Mouse (Mus musculus): ENCODE results near the gene Arhgap35. TPM values are rescaled to one million over a fixed set of nuclear protein-coding genes. Genes with fewer than 3 reads are reported as not detected.

The Arhgap35 gene
- polyA plus RNA-seq, 1 experiment from 2014 or later: 3.8 TPM

GRCm38 (mm10) chr7:16621066-16621622 lies 6.4 kb upstream of the Arhgap35 start:
- no peaks in the 10 kb centered on the region for H3K36me3 ChIP-seq (ENCODE audit: control insufficient read depth, insufficient read depth, low read length)
- no peak overlapping the region for H3K27ac ChIP-seq (replicated peaks)
- no peak overlapping the region for H3K9ac ChIP-seq (ENCODE audit: low read length)
- 69% methylated on average over 8 of the region's 8 CpGs for WGBS
- no peaks in the 10 kb centered on the region for H3K9me3 ChIP-seq (ENCODE audit: control insufficient read depth, low read length)
- no peak overlapping the region for H3K4me3 ChIP-seq (ENCODE audit: low read depth, low read length)
- no peak for DNase-seq (ENCODE audit: low spot score)
- TF ChIP-seq CTCF (IDR thresholded peaks at IDR 0.05; ENCODE audit: low read depth) (no peak), EP300 (optimal IDR thresholded peaks at IDR 0.05) (no peak)
- H3K4me2 ChIP-seq (replicated peaks; ENCODE audit: low read depth): no peak overlapping the region
- no peak for ATAC-seq (ENCODE audit: low FRiP score, low TSS enrichment)
- no peaks in the 10 kb centered on the region for H3K4me1 ChIP-seq (replicated peaks; ENCODE audit: control insufficient read depth, insufficient read depth)
- H3K27me3 ChIP-seq (ENCODE audit: control insufficient read depth, insufficient read depth, low read length): no peaks in the 10 kb centered on the region

GRCm38 (mm10) chr7:16618661-16619211 lies 3.9 kb upstream of the Arhgap35 start:
- ATAC-seq (ENCODE audit: low FRiP score, low TSS enrichment): no peak
- peak overlapping the region; percentile 35; the same call in 1 of the 2 replicates for H3K9ac ChIP-seq (ENCODE audit: low read length)
- DNase-seq (ENCODE audit: low spot score): peak; percentile 71
- no peaks in the 10 kb centered on the region for H3K4me1 ChIP-seq (replicated peaks; ENCODE audit: control insufficient read depth, insufficient read depth)
- H3K27me3 ChIP-seq (ENCODE audit: control insufficient read depth, insufficient read depth, low read length): no peaks in the 10 kb centered on the region
- H3K9me3 ChIP-seq (ENCODE audit: control insufficient read depth, low read length): no peaks in the 10 kb centered on the region
- H3K36me3 ChIP-seq (ENCODE audit: control insufficient read depth, insufficient read depth, low read length): no peaks in the 10 kb centered on the region
- peak overlapping the region; percentile 24 for H3K4me3 ChIP-seq (ENCODE audit: low read depth, low read length)
- peak overlapping the region; percentile 46 for H3K4me2 ChIP-seq (replicated peaks; ENCODE audit: low read depth)
- TF ChIP-seq CTCF (IDR thresholded peaks at IDR 0.05; ENCODE audit: low read depth): peak; percentile 81
- no peak for TF ChIP-seq EP300 (optimal IDR thresholded peaks at IDR 0.05)
- H3K27ac ChIP-seq (replicated peaks): peak overlapping the region; percentile 18; the same call in 1 of the 2 replicates
- 2% methylated on average over 30 of the region's 30 CpGs for WGBS

- TF ChIP-seq EP300 (optimal IDR thresholded peaks at IDR 0.05) (no peak), CTCF (IDR thresholded peaks at IDR 0.05; ENCODE audit: low read depth) (peak; percentile 84)
- Histone ChIP-seq H3K4me2 (replicated peaks; ENCODE audit: low read depth) (no peak overlapping the region), H3K4me3 (ENCODE audit: low read depth, low read length) (no peak overlapping the region), H3K27ac (replicated peaks) (no peak overlapping the region), H3K9ac (ENCODE audit: low read length) (no peak overlapping the region), H3K4me1 (replicated peaks; ENCODE audit: control insufficient read depth, insufficient read depth) (peaks cover 5% of the 10 kb centered on the region; the same call in 1 of the 2 replicates), H3K9me3 (ENCODE audit: control insufficient read depth, low read length) (no peaks in the 10 kb centered on the region), H3K36me3 (ENCODE audit: control insufficient read depth, insufficient read depth, low read length) (no peaks in the 10 kb centered on the region), H3K27me3 (ENCODE audit: control insufficient read depth, insufficient read depth, low read length) (no peaks in the 10 kb centered on the region)
- peak; percentile 67 for DNase-seq (ENCODE audit: low spot score)
- WGBS: 11% methylated on average over 2 of the region's 2 CpGs
- no peak for ATAC-seq (ENCODE audit: low FRiP score, low TSS enrichment)
Observed at GRCm38 (mm10) chr7:16617045-16617444, 2.3 kb upstream of the Arhgap35 start.

GRCm38 (mm10) chr7:16614171-16614887 lies 464 bp downstream of the Arhgap35 start:
- WGBS: under 1% methylated on average over 29 of the region's 101 CpGs
- DNase-seq (ENCODE audit: low spot score) (peak; percentile 83), ATAC-seq (ENCODE audit: low FRiP score, low TSS enrichment) (peak; percentile 48)
- peak overlapping the region; percentile 75 for H3K4me2 ChIP-seq (replicated peaks; ENCODE audit: low read depth)
- peak overlapping the region; percentile 98 for H3K9ac ChIP-seq (ENCODE audit: low read length)
- no peaks in the 10 kb centered on the region for H3K27me3 ChIP-seq (ENCODE audit: control insufficient read depth, insufficient read depth, low read length)
- TF ChIP-seq EP300 (optimal IDR thresholded peaks at IDR 0.05): no peak
- no peak for TF ChIP-seq CTCF (IDR thresholded peaks at IDR 0.05; ENCODE audit: low read depth)
- peak overlapping the region; percentile 100 for H3K27ac ChIP-seq (replicated peaks)
- no peaks in the 10 kb centered on the region for H3K9me3 ChIP-seq (ENCODE audit: control insufficient read depth, low read length)
- H3K36me3 ChIP-seq (ENCODE audit: control insufficient read depth, insufficient read depth, low read length): no peaks in the 10 kb centered on the region; the same call in 1 of the 2 replicates
- peak overlapping the region; percentile 94 for H3K4me3 ChIP-seq (ENCODE audit: low read depth, low read length)
- peaks cover 6% of the 10 kb centered on the region; the same call in 1 of the 2 replicates for H3K4me1 ChIP-seq (replicated peaks; ENCODE audit: control insufficient read depth, insufficient read depth)

- H3K27me3 ChIP-seq (ENCODE audit: control insufficient read depth, insufficient read depth, low read length): no peaks in the 10 kb centered on the region
- H3K4me2 ChIP-seq (replicated peaks; ENCODE audit: low read depth): peak overlapping the region; percentile 75
- peak overlapping the region; percentile 94 for H3K4me3 ChIP-seq (ENCODE audit: low read depth, low read length)
- H3K9me3 ChIP-seq (ENCODE audit: control insufficient read depth, low read length): no peaks in the 10 kb centered on the region
- no peaks in the 10 kb centered on the region; the same call in 1 of the 2 replicates for H3K36me3 ChIP-seq (ENCODE audit: control insufficient read depth, insufficient read depth, low read length)
- peak overlapping the region; percentile 98 for H3K9ac ChIP-seq (ENCODE audit: low read length)
- no peak for TF ChIP-seq EP300 (optimal IDR thresholded peaks at IDR 0.05)
- TF ChIP-seq CTCF (IDR thresholded peaks at IDR 0.05; ENCODE audit: low read depth): no peak
- H3K4me1 ChIP-seq (replicated peaks; ENCODE audit: control insufficient read depth, insufficient read depth): peaks cover 6% of the 10 kb centered on the region; the same call in 1 of the 2 replicates
- H3K27ac ChIP-seq (replicated peaks): peak overlapping the region; percentile 100
- no peak for ATAC-seq (ENCODE audit: low FRiP score, low TSS enrichment)
- 5% methylated on average over 20 of the region's 20 CpGs for WGBS
- no peak for DNase-seq (ENCODE audit: low spot score)
Observed at GRCm38 (mm10) chr7:16613461-16614170, 1.2 kb downstream of the Arhgap35 start.

Data from stomach, postnatal 0 days (tissue).